Mouse (Mus musculus) spleen, postnatal 0 days (tissue): Measurements from ENCODE around the gene Ncoa3. TPM values are rescaled to one million over a fixed set of nuclear protein-coding genes. Genes with fewer than 3 reads are reported as not detected.

Experiments
- polyA plus RNA-seq: library from polyadenylated mRNA; unstranded; fragments of >200 nt; fragmentation: Nextera tagmentation; extraction: Ambion mirVana; gene quantifications from 2 replicates; pipeline ENCODE4 v1.2.1, GENCODE M21; 2015

Ncoa3 gene
- 5.8 and 7.6 TPM in 2 replicates for polyA plus RNA-seq

DNA sequence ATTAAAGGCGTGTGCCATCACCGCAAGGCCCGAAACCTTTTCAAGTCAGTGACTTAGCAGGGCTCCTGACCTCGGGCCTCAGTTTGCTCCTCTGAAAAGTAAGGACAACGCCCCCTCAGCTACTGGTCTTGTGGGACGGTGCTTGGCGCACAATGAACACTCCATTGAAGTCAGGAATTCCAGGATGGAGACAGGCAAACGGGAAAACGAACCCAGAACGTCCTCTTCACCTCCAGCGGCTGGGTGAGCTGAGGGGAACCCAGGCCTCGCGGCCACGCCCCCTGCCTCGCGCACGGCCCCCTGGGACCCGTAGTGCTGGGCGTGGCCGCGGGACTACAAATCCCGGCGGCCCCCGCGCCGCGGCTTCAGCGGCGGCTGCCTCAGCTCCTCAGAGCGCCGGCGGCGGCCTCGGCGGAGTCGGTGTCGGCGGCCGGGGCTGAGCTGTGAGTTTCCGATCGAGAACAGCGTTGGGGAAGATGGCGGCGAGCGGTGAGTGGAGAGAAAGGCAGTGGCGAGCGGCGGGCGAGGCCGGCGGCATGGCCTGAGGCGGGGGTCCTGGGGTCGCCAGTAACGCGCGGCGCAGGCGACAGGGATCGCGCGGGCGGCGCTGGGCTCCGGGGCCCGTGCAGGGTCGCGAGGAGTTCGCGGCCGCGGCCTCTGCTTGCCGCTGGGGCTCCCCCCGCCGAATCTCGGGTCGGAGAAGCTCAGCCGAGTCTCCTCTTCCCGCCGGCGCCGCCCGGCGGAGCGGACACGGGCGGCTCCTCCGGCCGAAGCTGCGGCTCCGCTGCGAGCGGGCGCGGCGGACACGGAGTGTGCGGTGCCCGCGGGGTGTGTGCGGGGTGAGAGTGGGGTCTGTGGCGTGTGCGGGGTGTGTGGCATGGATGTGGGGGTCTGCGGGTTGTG is at the start of gene Ncoa3:
Gene Ncoa3 (plus strand): TSS at position 367 of the 903 bp plus-strand sequence.

Other genes starting within 250 kb of the Ncoa3 start
- 39.2 and 44.4 TPM in 2 replicates for gene Zmynd8, start 93.6 kb upstream of the Ncoa3 start, polyA plus RNA-seq
- gene Sulf2, start 163.0 kb downstream of the Ncoa3 start, polyA plus RNA-seq: 8.5 and 12.7 TPM in 2 replicates